Mouse (Mus musculus) left cerebral cortex, adult 18-20 months (tissue): ENCODE results near the gene Hmgb2. TPM values are rescaled to one million over a fixed set of nuclear protein-coding genes. Genes with fewer than 3 reads are reported as not detected.
"Not testable (repeated sequence)": the region's sequence is repeated elsewhere in the genome, so short reads cannot be mapped to it uniquely, and the experiment has no call there.

Source experiments
- DNase-seq, 2 experiments: peaks; one replicate each; pipeline ENCODE4 v3.0.0; 2021 to 2022; ENCODE audit warnings: low spot score in 2 of 2, mixed read lengths in 1 of 2
- total RNA-seq, 2 experiments: library from RNA; stranded (reverse); gene quantifications; 2 replicates each; pipeline ENCODE4 v1.2.3; 2021

The Hmgb2 gene
- total RNA-seq, 2 experiments from 2014 or later, result 2.8 to 5.2 TPM

DNA sequence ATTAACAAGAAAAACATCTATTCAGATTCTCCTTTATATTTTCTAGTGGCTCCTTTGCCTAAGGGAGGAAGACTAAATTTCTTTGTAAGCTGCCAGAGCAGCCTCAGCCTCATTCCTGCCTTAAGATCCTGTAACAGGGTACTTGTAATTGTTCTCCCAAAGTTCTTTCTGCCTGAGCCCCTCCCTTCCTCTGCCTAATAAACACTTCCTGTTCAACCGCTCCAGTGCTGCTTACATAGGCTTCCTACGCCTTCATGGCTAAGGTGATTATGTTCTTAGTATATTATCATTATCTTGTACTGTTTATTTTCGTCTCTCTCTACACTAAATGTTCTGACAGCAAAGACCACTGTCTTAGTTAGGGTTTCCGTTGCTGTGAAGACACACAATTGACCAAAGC lies 3.0 kb upstream of the Hmgb2 start:
- DNase-seq, result no peak

DNA sequence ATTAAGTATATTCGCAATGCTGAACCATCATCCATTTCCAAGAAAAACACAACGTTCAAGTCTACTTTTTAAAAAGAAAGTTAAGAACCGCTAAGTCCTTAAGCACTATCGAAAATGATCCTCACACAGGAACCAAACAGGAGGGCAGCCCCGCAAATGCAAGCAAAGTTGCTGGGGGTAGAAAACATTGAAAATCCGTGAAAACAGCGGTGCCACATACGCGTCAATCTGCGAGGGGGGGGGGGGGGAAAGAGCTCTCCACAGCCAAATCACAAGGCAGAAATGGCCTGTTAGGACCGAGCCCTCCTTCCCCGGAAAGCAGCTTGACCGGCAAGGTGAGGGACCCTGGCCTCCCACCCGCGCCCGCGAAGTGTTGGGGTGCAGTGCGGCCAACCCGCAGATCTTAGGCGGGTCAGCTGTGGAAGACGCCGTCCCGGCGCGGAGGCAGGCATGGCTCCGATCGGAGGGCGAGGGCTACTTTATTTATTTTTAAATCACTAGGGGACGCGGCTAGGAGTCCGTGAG lies 854 bp upstream of the Hmgb2 start:
- DNase-seq, result no peak

DNA sequence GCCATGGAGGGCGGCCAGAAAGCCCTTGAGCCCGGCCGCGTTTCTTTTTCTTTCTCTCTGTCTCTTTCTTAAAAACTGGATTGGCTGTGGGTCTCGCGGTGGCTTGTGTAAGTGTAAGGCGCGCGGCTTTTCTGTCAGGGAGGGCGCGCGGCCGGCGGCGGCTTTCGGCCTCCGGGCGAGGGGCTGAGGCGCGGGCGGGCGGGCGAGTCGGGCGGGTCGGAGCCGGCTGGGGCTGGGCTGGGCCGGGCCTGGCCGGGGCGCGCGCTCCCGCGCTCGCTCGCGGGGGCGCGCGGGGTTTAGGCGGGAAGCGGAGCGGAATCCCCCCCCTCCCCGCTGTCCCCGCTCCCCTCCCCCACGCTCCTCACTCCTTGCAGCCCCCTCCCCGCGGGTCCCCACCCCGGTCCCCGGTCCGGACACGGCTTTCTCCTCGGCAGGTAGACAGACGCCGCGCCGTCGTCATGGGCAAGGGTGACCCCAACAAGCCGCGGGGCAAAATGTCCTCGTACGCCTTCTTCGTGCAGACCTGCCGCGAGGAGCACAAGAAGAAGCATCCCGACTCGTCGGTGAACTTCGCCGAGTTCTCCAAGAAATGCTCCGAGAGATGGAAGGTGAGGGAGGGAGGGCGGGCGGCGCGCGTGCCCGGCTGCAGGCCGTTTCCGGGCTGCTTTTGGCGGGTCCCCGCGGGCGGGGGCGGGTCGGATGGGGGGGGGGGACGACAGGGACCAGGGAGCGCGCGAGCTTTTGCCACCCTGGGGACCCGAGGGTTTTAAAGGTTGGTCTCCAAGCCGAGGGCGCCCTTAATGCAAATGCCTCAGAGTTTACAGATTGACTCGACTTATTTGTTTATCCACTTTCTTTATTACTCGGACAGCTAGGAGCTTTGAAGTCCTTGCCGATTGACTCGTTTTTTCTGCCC lies 692 bp downstream of the Hmgb2 start:
- no peak for DNase-seq

DNA sequence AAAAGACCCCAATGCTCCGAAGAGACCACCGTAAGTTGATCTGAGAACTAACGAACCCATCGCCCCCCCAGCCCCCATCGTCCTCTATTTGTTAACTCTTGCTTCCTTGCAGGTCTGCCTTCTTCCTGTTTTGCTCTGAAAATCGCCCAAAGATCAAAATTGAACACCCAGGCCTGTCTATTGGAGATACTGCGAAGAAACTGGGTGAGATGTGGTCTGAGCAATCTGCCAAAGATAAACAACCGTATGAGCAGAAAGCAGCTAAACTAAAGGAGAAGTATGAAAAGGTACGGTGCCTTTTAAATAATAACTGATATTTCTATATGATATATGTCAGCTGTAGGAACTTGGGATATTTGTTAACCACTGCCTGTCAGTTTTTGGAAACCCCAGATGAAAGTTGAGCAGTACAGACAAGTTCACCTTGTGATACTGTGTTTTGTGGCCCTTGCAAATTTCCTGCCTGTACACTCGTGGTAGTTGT lies 1.5 kb downstream of the Hmgb2 start:
- not testable (repeated sequence) for DNase-seq

DNA sequence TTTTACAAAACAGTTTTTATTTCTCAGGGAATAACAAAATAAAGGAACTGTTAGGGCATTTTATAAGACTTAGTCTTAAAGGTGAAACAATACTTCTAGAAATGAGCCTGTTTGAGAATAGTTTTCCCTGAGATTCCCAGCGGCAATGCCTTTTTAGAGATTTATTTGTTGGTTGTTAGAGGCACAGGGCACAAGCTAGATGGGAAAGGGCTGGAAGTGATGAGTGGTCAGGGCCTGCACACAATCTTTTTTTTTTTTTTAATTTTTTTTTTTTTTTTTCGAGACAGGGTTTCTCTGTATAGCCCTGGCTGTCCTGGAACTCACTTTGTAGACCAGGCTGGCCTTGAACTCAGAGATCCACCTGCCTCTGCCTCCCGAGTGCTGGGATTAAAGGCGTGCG lies 5.0 kb downstream of the Hmgb2 start:
- not testable (repeated sequence) for DNase-seq

DNA sequence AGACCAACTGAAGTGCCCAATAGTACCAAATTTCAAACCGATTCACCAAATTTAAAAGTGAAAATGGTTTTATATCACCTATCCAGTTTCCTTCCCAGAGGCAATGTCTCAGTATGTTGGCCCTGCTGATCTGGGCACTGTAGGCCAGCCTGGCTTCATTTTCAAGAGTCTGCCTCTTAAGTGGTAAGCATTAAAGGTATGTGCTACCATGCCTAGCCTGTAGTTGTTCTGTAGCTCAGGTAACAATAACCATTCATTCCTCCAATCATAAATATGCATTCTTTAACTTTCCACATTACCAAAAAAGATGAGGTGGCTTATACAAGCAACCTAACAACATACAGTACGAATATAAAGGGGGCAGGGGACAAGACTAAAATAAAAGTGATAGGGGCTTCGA lies 6.0 kb downstream of the Hmgb2 start:
- DNase-seq, result no peak

DNA sequence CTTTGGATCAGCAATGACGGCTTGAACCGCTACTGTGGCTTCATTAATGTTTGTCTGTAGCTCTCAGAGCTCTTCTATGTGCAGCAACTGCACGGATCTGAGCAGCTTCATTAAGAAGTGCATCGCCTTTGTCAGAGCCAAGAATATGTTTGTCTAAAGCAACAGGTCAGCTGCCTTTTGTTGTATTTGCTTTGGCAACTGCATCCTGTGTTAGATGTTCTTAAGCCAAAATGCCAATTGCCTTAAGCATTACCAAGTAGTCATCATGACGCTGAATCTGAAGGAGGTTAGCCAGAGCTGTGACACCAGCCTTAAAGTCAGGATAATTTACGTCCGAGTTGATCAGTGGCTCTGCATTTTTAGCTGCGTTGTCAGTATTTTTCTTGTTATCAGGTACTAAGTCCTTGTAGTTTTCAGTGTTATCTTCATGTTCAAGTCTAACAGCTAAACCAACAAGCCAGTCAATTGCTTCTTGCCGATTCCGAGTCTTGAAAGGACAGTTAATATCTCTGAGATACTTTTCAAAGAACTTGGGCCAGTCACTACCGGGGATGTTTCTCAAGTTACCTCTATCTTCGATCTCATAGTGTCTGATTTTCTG lies 8.6 kb downstream of the Hmgb2 start:
- DNase-seq, result no peak

DNA sequence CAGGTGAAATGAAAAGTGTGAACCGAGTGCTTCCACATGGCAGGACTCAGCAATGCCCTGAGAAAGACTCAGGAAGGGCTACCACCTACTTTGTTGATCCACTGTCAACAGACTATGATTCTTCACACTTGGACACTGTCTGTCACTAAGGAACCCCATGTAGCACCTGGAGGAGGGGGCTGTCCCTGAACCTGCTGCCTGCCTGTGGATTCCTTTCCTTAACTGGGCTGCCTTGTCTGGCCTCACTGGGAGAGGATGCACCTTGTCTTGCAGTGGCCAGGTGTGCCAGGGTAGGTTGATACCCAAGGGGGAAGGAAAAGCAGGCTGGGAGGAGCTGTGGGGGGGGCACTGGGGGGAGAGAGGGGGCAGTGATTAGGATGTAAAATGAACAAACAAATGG lies 16.3 kb downstream of the Hmgb2 start:
- DNase-seq, result no peak

DNA sequence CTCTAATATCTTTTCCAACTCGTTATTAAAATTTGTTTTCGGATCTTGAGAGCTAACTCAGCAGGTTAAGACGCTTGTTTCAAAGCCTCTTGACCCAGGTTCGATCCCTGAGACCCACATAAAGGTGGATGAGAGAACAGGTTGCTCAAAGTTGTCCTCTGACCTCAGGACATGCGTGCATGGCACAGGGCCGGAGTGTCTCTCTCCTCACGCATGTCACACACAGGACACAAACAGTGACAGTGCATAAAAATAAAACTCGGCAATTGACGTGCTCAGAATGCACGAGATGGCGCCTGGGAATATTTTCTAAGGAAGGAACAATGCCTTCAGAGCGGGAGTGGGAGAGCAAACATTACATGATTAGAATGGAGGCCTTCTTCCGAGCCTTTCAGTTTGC lies 18.5 kb downstream of the Hmgb2 start:
- no peak for DNase-seq

DNA sequence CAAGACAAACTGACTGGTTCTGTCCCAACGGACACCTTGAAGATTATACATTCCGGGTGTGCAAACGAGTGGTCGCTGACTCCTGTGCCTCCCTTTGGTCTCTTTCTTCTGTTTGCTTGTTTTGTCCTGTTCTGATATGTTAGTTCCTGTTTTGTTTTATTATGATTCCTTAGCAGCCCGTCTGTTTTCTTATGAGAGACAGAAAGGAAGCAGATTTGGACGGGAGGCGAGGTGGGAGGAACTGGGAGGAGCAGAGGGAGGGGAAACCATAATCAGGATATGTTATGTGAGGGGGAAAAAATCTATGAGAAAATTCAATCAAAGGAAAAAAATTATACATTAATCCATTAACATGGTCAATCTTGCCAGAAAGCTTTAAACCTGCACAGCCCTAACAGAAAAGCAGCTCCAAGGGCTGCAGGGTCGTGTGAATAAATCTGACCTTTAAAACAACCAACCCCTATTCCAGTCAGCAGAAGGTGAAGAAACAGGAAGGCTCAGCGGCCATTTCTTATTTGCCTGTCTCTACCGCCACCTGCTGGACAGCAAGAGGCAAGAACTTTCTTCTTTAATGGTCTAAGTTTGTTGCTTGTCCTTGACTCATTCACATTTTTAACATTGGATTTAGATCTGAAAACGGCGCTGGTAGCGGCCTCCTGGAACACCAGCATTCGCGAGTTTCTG lies 19.1 kb downstream of the Hmgb2 start:
- DNase-seq, result peak; percentile 80 to 84

DNA sequence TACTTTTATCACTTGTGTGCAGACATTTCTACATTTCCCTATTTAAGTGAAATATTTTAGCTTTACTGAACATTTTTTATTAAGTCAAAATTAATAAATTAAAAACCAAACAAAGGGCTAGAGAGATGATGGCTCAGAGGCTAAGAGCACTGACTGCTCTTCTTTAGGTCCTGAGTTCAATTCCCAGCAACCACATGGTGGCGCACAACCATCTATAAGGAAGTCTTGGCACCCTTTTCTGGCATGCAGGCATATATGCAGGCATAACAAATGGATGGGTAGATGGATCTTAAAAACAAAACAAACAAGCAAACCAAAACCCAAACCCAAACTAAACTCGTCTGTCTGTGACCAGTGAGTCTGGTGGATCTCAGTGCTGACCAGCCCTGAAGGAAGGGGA lies 20.5 kb downstream of the Hmgb2 start:
- DNase-seq, result no peak

DNA sequence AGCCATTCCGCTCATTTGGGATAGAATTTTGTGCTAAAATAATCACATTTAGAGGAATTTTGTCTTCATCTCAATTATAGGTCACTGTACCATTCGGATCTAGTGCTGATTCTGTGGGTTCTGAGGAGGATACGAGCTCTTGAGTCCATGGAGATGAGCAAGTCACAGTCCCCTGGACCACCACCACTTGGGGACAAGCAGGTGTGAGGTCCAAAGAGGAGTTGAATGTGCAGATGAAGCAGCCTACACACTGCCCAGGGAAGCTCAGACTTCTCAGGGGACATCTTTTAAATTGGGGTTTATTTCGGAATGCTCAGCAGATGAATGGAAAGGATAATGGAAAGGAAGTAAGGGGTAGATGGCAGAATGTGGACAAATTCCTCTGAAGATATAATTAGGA lies 21.4 kb downstream of the Hmgb2 start:
- no peak for DNase-seq

DNA sequence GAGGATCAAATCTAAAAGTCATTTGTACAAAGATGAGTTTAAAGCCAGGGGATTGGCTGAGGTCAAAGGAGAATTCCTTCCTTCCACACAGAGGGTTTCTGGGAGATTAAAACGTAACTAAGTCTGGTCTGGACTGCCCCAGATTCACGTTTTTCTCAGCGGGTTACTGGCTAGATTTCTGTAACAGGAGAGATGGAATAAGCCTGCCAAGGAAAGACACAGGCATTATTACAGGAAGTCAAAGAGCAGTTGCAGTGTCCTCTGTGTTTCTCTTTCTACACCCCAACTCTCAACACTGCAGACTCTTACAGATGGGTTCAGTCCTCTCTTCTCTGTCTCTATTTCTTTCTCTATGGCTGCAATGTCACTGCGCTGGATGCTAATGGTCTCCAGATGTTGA lies 22.8 kb downstream of the Hmgb2 start:
- DNase-seq, result no peak

DNA sequence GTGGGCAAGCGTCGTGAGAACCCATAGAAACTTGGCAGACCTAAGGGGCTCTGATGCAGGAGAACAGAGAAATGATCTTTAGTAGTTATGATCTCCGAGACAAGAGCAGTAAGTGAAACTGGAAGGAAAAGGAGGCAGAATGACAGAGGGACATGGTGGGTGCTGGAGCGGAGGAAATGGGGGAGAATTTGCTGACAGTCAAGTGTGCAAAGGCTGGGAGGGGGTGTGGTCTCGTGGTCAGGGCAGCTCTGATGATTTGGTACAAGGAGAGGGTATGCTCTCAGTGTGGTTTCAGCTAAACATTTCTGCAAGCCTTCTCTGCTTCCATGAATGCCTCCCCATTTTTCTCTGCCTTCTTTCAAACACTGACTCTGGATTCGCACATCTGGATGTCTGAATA lies 24.5 kb downstream of the Hmgb2 start:
- no peak for DNase-seq

DNA sequence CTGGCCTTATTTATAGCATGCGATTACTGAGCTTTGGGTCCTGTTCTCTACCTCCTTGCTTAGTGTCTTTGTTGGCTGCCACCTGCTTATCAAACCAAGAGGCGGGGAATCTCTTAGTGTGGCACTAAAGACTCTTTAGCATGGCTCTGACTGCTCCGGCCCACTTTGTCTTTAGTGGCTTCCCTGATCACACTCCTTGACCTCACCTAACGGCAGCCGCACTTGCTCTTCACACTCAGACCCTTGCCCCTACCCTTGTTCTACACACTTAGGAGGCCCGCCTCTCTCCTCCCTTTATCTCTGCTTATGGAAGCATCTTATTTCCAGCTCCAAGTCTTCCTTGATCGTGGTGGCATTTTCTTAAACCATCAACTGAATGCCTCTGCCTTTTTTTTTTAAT lies 26.9 kb downstream of the Hmgb2 start:
- no peak for DNase-seq

DNA sequence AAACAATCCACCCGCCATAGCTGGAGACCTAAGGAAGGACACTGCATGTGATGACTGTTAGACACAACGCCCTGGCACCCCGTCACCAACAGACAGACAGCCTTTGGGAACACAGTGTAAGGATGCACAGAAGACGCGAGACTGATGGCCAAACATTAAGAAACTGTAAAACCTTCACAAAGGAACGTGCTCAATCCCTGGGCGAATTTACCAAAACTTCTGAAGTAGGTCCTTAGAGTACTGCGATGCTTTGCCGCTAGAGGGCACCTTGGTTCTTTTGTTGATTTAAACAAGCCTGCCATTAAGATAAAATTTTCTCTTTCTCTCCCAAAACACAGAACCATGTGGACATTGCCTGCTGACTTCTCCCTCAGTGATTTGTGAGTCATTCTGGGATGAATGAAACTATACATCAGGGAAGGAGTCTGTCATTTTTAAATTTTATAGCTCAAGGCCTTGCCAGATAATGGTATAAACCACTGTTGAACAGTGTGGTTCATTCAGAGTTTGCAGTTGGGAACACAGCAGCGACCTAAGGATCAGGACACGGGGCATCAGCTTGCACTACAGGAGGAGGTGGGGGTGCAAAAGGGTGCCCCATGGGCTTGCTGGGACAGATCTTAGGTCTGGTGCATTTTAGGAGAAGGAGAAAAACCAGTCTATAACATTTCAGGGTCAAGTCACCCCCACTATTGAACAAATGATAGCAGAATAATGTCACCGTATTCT lies 28.6 kb downstream of the Hmgb2 start:
- DNase-seq, result peak; percentile 72 to 80

DNA sequence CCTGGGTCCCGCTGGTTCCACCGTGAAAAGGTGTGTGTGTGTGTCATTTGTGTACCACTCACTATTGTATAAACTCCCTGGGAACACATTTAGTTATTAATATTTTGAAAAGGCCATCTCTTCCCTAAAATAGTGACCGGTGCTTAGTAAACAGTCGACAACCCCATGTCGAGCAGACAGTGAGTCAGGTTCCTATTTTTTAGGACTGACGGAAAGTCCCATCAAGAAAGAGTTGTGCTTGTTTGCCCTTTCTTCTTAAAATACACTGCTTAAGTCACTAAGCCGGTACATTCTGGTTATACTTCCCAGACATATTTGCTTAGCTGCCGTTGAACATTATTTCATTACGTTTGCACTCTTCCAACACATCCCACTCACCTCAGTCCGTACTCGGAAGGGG lies 29.2 kb downstream of the Hmgb2 start:
- no peak for DNase-seq

DNA sequence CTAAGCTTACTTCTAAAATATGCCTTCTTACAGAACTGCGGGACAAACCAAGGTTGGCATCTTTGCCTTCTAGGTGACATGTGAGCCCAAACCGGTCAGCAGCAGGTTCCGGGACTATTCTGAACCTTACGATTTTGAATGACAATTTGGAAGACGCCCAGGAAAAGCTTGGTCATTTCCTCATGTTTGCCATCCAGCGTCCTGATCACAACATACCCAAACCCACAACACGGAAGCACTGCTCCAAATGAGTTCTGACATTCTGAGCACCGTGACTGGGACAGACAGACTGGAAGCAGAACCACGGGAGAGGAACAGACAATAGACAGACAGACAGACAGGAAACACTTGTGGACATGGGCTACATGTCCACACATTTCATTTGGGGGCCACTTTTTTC lies 29.7 kb downstream of the Hmgb2 start:
- DNase-seq, result no peak

DNA sequence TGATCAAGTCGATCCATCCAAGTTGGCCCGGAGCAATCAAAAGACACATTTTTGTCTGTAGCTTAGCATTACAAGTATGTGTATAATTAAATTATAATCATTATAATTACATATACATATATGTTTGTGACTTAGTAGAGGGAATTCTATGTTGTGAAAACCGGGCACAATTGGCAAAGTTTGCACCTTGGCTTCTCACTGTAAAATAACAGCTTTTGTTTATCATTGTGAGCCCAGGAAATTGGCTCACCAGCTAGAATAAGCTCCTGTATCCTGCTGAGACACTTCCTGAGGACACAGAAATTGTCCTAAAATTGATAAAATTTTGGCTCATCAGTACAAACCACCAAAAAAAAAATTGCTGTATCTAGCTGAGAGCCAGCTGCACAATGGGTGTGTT lies 34.7 kb downstream of the Hmgb2 start:
- DNase-seq, result no peak

DNA sequence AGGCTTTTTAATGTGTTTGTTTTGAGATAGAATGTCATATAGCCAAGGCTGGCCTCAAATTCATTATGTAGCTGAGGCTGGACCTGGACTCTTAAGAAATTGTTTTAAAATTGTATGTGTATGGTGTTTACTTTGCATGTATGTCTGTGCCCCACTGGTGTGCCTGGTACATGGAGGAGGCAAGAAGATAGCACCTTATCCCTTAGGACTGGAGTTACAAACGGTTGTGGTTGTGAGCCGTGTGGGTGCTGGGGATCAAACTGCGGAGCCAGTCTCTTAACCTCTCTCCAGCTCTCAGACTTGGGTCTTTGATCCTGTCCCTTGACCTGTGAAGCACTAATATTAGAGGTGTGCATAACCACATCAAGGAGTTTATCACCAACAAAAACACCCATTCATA lies 35.1 kb downstream of the Hmgb2 start:
- DNase-seq, result no peak

DNA sequence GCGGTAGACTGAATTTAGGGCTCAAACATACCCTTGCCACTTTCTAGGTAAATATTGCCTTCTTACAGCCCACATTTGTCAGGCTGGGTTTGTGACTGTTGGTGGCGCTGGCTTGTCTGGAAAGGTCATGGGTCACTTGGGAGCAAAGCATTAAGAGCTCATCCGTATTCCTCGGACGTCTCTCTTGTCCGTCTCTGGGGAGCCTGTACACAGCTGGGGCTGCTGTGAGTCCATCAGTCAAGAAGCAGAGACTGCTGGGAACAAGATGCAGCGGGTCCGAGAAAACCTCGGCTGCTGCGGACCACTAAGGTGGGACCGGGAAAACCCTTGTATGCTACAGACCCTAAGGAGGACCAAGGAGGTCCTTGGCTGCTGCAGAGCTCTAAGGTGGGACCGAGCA lies 35.9 kb downstream of the Hmgb2 start:
- DNase-seq, result no peak
